In genomic region chr5:137737400-137737940, GRCm38 (mm10) we compare ENCODE assay signal across 11 mouse cellular contexts. TPM values are rescaled to one million over a fixed set of nuclear protein-coding genes. Genes with fewer than 3 reads are reported as not detected.
A peak's percentile ranks its signal among the peaks of the same experiment; 100 is the strongest.
DNase-seq lines count a peak whose midpoint lies in the region; ATAC-seq and TF ChIP-seq lines count a peak whose summit lies in the region.
"Had no signal": no experiment of that assay in that cellular context is flagged by ENCODE, and none has a peak within 500 bp of the region (broad histone marks: within the 10 kb centered on the region; RNA-seq: fewer than 3 reads in every experiment).

No protein-coding gene starts in this region.

- H3K9me3 ChIP-seq in lung, postnatal 0 days (ENCODE audit: low read length) = no peaks in the 10 kb centered on the region
- no peaks in the 10 kb centered on the region for H3K9me3 ChIP-seq in hindbrain, embryonic 12.5 days (replicated peaks)
- no peaks in the 10 kb centered on the region for H3K9me3 ChIP-seq in neural tube, embryonic 14.5 days (ENCODE audit: control insufficient read depth, low read length)
- H3K9me3 ChIP-seq: embryonic facial prominence, embryonic 13.5 days had no signal

- H3K9ac ChIP-seq in lung, postnatal 0 days (replicated peaks; ENCODE audit: low read depth) = no peak overlapping the region
- peak overlapping the region; percentile 47 for H3K9ac ChIP-seq in hindbrain, embryonic 12.5 days
- H3K9ac ChIP-seq in neural tube, embryonic 14.5 days (replicated peaks; ENCODE audit: low read depth, low read length) = no peak overlapping the region; the same call in 1 of the 2 replicates
- H3K9ac ChIP-seq: embryonic facial prominence, embryonic 13.5 days had no signal

- H3K27me3 ChIP-seq in lung, postnatal 0 days (replicated peaks; ENCODE audit: insufficient read depth, low read length) = no peaks in the 10 kb centered on the region
- H3K27me3 ChIP-seq in hindbrain, embryonic 12.5 days = no peaks in the 10 kb centered on the region
- no peaks in the 10 kb centered on the region for H3K27me3 ChIP-seq in neural tube, embryonic 14.5 days (ENCODE audit: control insufficient read depth, insufficient read depth, low read length)
- H3K27me3 ChIP-seq: embryonic facial prominence, embryonic 13.5 days had no signal

- no peak for TF ChIP-seq CTCF in lung, postnatal 0 days (IDR thresholded peaks at IDR 0.05)

- 89% methylated on average over 6 of the region's 6 CpGs for WGBS in lung, postnatal 0 days
- WGBS in hindbrain, embryonic 12.5 days = 86% methylated on average over 6 of the region's 6 CpGs
- 75% methylated on average over 6 of the region's 6 CpGs for WGBS in neural tube, embryonic 14.5 days

- no peak for TF ChIP-seq EP300 in lung, postnatal 0 days (IDR thresholded peaks at IDR 0.05)

- H3K27ac ChIP-seq in lung, postnatal 0 days (ENCODE audit: low read length) = no peak overlapping the region
- peak overlapping the region; percentile 86; the same call in 1 of the 2 replicates for H3K27ac ChIP-seq in hindbrain, embryonic 12.5 days
- no peak overlapping the region for H3K27ac ChIP-seq in neural tube, embryonic 14.5 days (ENCODE audit: low read depth, low read length)
- H3K27ac ChIP-seq: embryonic facial prominence, embryonic 13.5 days had no signal

- no peaks in the 10 kb centered on the region for H3K36me3 ChIP-seq in lung, postnatal 0 days (ENCODE audit: insufficient read depth, low read length)
- peaks cover 36% of the 10 kb centered on the region for H3K36me3 ChIP-seq in hindbrain, embryonic 12.5 days
- peaks cover 21% of the 10 kb centered on the region; the same call in 1 of the 2 replicates for H3K36me3 ChIP-seq in neural tube, embryonic 14.5 days (ENCODE audit: control insufficient read depth, insufficient read depth, low read length)

- H3K4me1 ChIP-seq in lung, postnatal 0 days (ENCODE audit: insufficient read depth, low read depth, low read length) = no peaks in the 10 kb centered on the region
- peaks cover 69% of the 10 kb centered on the region for H3K4me1 ChIP-seq in hindbrain, embryonic 12.5 days
- H3K4me1 ChIP-seq in neural tube, embryonic 14.5 days (ENCODE audit: control insufficient read depth, insufficient read depth, low read length) = peaks cover 60% of the 10 kb centered on the region

- no peak overlapping the region for H3K4me2 ChIP-seq in lung, postnatal 0 days (replicated peaks; ENCODE audit: low read depth, low read length)
- peak overlapping the region; percentile 91 for H3K4me2 ChIP-seq in hindbrain, embryonic 12.5 days (replicated peaks)
- H3K4me2 ChIP-seq in neural tube, embryonic 14.5 days (ENCODE audit: low read depth, low read length) = peak overlapping the region; percentile 90; the same call in 1 of the 2 replicates
- H3K4me2 ChIP-seq: embryonic facial prominence, embryonic 13.5 days had no signal

- DNase-seq in cerebellum, adult 9-10 months = peak; percentile 38
- DNase-seq in cerebellum, adult 18-20 months = no peak
- DNase-seq in lung, postnatal 10 days = peak; percentile 45
- no peak for DNase-seq in lung, postnatal 0 days (ENCODE audit: low spot score)
- no peak for DNase-seq in spleen, postnatal 14 days (ENCODE audit: low spot score in 2 of 2)
- DNase-seq: kidney, postnatal 25 days; lung, postnatal 36 days had no signal

- no peak overlapping the region for H3K4me3 ChIP-seq in lung, postnatal 0 days (ENCODE audit: low read depth, low read length)
- H3K4me3 ChIP-seq in hindbrain, embryonic 12.5 days = no peak overlapping the region
- H3K4me3 ChIP-seq in neural tube, embryonic 14.5 days (ENCODE audit: low read depth, low read length) = no peak overlapping the region
- H3K4me3 ChIP-seq: embryonic facial prominence, embryonic 13.5 days had no signal

- no peak for ATAC-seq in lung, postnatal 0 days
- no peak for ATAC-seq in hindbrain, embryonic 12.5 days (ENCODE audit: low FRiP score)
- ATAC-seq in neural tube, embryonic 14.5 days (ENCODE audit: low read depth) = no peak
- no peak for ATAC-seq in CD4-positive, CD25-positive, alpha-beta regulatory T cell, adult 4 months

RNA-seq across cellular contexts. Expression of gene Nyap1, which starts 3.9 kb away (rescaled TPM):
- 0.51 and 0.65 TPM in 2 replicates for polyA plus RNA-seq in lung, postnatal 0 days (2015; fragmentation: Nextera tagmentation; extraction: Ambion mirVana)
- polyA plus RNA-seq in hindbrain, embryonic 12.5 days (2016; fragmentation: Nextera tagmentation; extraction: Ambion mirVana) = 20.9 and 22.2 TPM in 2 replicates
- polyA plus RNA-seq in neural tube, embryonic 14.5 days (2014; fragmentation: Nextera tagmentation; extraction: Ambion mirVana) = 13.6 and 22.3 TPM in 2 replicates
- polyA plus RNA-seq in CD4-positive, CD25-positive, alpha-beta regulatory T cell, adult 4 months (2017; shearing (Covaris generic)) = under 1 TPM in 1 of 2 experiments, not detected in 1; 0.11 TPM

RNA-seq across cellular contexts. Expression of gene Tsc22d4, which starts 8.1 kb away (rescaled TPM):
- polyA plus RNA-seq in lung, postnatal 0 days (2015; fragmentation: Nextera tagmentation; extraction: Ambion mirVana) = 119 and 129 TPM in 2 replicates
- 81.8 and 82.9 TPM in 2 replicates for polyA plus RNA-seq in hindbrain, embryonic 12.5 days (2016; fragmentation: Nextera tagmentation; extraction: Ambion mirVana)
- polyA plus RNA-seq in neural tube, embryonic 14.5 days (2014; fragmentation: Nextera tagmentation; extraction: Ambion mirVana) = 80.1 and 85.1 TPM in 2 replicates
- polyA plus RNA-seq in CD4-positive, CD25-positive, alpha-beta regulatory T cell, adult 4 months (2017; shearing (Covaris generic)) = 10 to 100 TPM; 49.6 to 62.4 TPM

RNA-seq across cellular contexts. Expression of gene Ppp1r35, which starts 41.2 kb away (rescaled TPM):
- 28.8 and 29.8 TPM in 2 replicates for polyA plus RNA-seq in lung, postnatal 0 days (2015; fragmentation: Nextera tagmentation; extraction: Ambion mirVana)
- 55.1 and 59.7 TPM in 2 replicates for polyA plus RNA-seq in hindbrain, embryonic 12.5 days (2016; fragmentation: Nextera tagmentation; extraction: Ambion mirVana)
- polyA plus RNA-seq in neural tube, embryonic 14.5 days (2014; fragmentation: Nextera tagmentation; extraction: Ambion mirVana) = 37.8 and 43.7 TPM in 2 replicates
- polyA plus RNA-seq in CD4-positive, CD25-positive, alpha-beta regulatory T cell, adult 4 months (2017; shearing (Covaris generic)) = 1 to 10 TPM; 6.9 to 7.0 TPM

RNA-seq across cellular contexts. Expression of gene Mepce, which starts 50.0 kb away (rescaled TPM):
- 12.2 and 13.7 TPM in 2 replicates for polyA plus RNA-seq in lung, postnatal 0 days (2015; fragmentation: Nextera tagmentation; extraction: Ambion mirVana)
- 11.0 and 14.8 TPM in 2 replicates for polyA plus RNA-seq in hindbrain, embryonic 12.5 days (2016; fragmentation: Nextera tagmentation; extraction: Ambion mirVana)
- 13.1 and 17.0 TPM in 2 replicates for polyA plus RNA-seq in neural tube, embryonic 14.5 days (2014; fragmentation: Nextera tagmentation; extraction: Ambion mirVana)
- polyA plus RNA-seq in CD4-positive, CD25-positive, alpha-beta regulatory T cell, adult 4 months (2017; shearing (Covaris generic)) = 10 to 100 TPM; 27.5 to 32.3 TPM

RNA-seq across cellular contexts. Expression of gene Zcwpw1, which starts 50.1 kb away (rescaled TPM):
- 2.4 and 4.3 TPM in 2 replicates for polyA plus RNA-seq in lung, postnatal 0 days (2015; fragmentation: Nextera tagmentation; extraction: Ambion mirVana)
- polyA plus RNA-seq in hindbrain, embryonic 12.5 days (2016; fragmentation: Nextera tagmentation; extraction: Ambion mirVana) = 19.5 and 20.1 TPM in 2 replicates
- 11.2 and 13.9 TPM in 2 replicates for polyA plus RNA-seq in neural tube, embryonic 14.5 days (2014; fragmentation: Nextera tagmentation; extraction: Ambion mirVana)
- polyA plus RNA-seq in CD4-positive, CD25-positive, alpha-beta regulatory T cell, adult 4 months (2017; shearing (Covaris generic)) = 10 to 100 TPM; 15.2 to 24.8 TPM

Comparison
In these comparisons a context has a peak if more than half of its experiments do, and no peak if none do; other contexts are left out.
1. DNase-seq: peak in cerebellum, adult 9-10 months (single experiment) and lung, postnatal 10 days (single experiment); none in cerebellum, adult 18-20 months (0 of 2), lung, postnatal 0 days (single experiment) and spleen, postnatal 14 days (0 of 2).